In the genomic region with DNA sequence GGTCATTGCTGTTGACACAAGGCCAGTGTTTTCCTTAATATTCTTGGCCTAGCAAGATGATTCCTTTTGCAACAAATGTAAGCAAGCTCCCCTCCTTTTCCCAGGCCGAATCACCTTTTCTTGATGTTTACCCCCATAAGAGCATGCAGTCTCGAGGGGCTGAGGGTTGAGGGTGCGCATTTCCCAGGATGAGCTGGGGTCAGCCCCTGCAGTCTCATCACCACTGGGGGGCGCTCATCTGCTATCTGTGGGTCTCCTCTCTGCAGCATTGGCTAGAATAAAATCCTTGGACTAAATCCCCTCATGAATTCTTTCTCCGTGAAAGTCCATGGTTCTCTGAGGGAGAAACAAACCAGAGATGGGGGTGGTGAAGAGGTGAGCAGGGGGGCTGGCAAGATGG, we compare ENCODE assay signal across 9 mouse cellular contexts.
DNase-seq lines count a peak whose midpoint lies in the region; ATAC-seq and TF ChIP-seq lines count a peak whose summit lies in the region.
"Had no signal": no experiment of that assay in that cellular context is flagged by ENCODE, and none has a peak within 500 bp of the region (broad histone marks: within the 10 kb centered on the region; RNA-seq: fewer than 3 reads in every experiment).

No protein-coding gene starts in this region.

- TF ChIP-seq CTCF in brain, embryonic 14.5 days (IDR thresholded peaks at IDR 0.05; ENCODE audit: borderline replicate concordance, extremely low read depth, insufficient read depth, insufficient read length) = peak; percentile 38

- H3K4me3 ChIP-seq in heart, embryonic 10.5 days = no peak overlapping the region
- no peak overlapping the region for H3K4me3 ChIP-seq in intestine, embryonic 15.5 days (replicated peaks)
- H3K4me3 ChIP-seq: heart, embryonic 15.5 days had no signal

- no peaks in the 10 kb centered on the region for H3K36me3 ChIP-seq in heart, embryonic 10.5 days
- H3K36me3 ChIP-seq in intestine, embryonic 15.5 days = no peaks in the 10 kb centered on the region
- H3K36me3 ChIP-seq: heart, embryonic 15.5 days had no signal

- ATAC-seq in intestine, embryonic 15.5 days = no peak

- no peaks in the 10 kb centered on the region for H3K4me1 ChIP-seq in heart, embryonic 10.5 days
- no peaks in the 10 kb centered on the region for H3K4me1 ChIP-seq in intestine, embryonic 15.5 days (replicated peaks)
- H3K4me1 ChIP-seq: heart, embryonic 15.5 days had no signal

- H3K27ac ChIP-seq in heart, embryonic 10.5 days = no peak overlapping the region
- no peak overlapping the region for H3K27ac ChIP-seq in intestine, embryonic 15.5 days
- H3K27ac ChIP-seq: heart, embryonic 15.5 days had no signal

- peaks cover 5% of the 10 kb centered on the region; the same call in 1 of the 2 replicates for H3K27me3 ChIP-seq in heart, embryonic 10.5 days (ENCODE audit: insufficient read depth, poor library complexity, severe bottlenecking)
- no peaks in the 10 kb centered on the region for H3K27me3 ChIP-seq in intestine, embryonic 15.5 days (replicated peaks)
- H3K27me3 ChIP-seq: heart, embryonic 15.5 days had no signal

- no peak overlapping the region for H3K9ac ChIP-seq in intestine, embryonic 15.5 days
- H3K9ac ChIP-seq: heart, embryonic 15.5 days had no signal

- no peak for TF ChIP-seq POLR2A in brain, embryonic 14.5 days (IDR thresholded peaks at IDR 0.05; ENCODE audit: borderline replicate concordance, extremely low read depth, insufficient read depth, insufficient read length, poor library complexity, severe bottlenecking)

- H3K4me2 ChIP-seq in intestine, embryonic 15.5 days (replicated peaks) = no peak overlapping the region
- H3K4me2 ChIP-seq: heart, embryonic 15.5 days had no signal

- H3K9me3 ChIP-seq in heart, embryonic 10.5 days = no peaks in the 10 kb centered on the region
- no peaks in the 10 kb centered on the region for H3K9me3 ChIP-seq in intestine, embryonic 15.5 days
- H3K9me3 ChIP-seq: heart, embryonic 15.5 days had no signal

- 60% methylated on average over 5 of the region's 5 CpGs for WGBS in heart, embryonic 10.5 days
- 71% methylated on average over 5 of the region's 5 CpGs for WGBS in intestine, embryonic 15.5 days

- DNase-seq in heart, postnatal 4 days = peak; percentile 24
- DNase-seq in heart, embryonic 10.5 days (ENCODE audit: low spot score) = no peak
- DNase-seq in ovary, adult 18-20 months (ENCODE audit: low spot score) = peak; percentile 47
- no peak for DNase-seq in ovary, postnatal 10 days (ENCODE audit: low spot score)
- DNase-seq in brain, embryonic 14.5 days (ENCODE audit: low read depth) = peak; percentile 24
- DNase-seq in thymus, postnatal 0 days (ENCODE audit: low spot score) = peak; percentile 9
- no peak for DNase-seq in kidney, adult 18-20 months

Comparison
In these comparisons a context has a peak if more than half of its experiments do, and no peak if none do; other contexts are left out.
1. DNase-seq: peak in heart, postnatal 4 days (single experiment), ovary, adult 18-20 months (single experiment), brain, embryonic 14.5 days (single experiment) and thymus, postnatal 0 days (single experiment); none in heart, embryonic 10.5 days (single experiment), ovary, postnatal 10 days (single experiment) and kidney, adult 18-20 months (single experiment).